Mouse (Mus musculus): ENCODE data around the gene Hist1h1b. TPM values are rescaled to one million over a fixed set of nuclear protein-coding genes. Genes with fewer than 3 reads are reported as not detected.
"Not testable (repeated sequence)": the region's sequence is repeated elsewhere in the genome, so short reads cannot be mapped to it uniquely, and the experiment has no call there.

Gene Hist1h1b
- polyA plus RNA-seq, 1 experiment: 1.6 TPM

DNA sequence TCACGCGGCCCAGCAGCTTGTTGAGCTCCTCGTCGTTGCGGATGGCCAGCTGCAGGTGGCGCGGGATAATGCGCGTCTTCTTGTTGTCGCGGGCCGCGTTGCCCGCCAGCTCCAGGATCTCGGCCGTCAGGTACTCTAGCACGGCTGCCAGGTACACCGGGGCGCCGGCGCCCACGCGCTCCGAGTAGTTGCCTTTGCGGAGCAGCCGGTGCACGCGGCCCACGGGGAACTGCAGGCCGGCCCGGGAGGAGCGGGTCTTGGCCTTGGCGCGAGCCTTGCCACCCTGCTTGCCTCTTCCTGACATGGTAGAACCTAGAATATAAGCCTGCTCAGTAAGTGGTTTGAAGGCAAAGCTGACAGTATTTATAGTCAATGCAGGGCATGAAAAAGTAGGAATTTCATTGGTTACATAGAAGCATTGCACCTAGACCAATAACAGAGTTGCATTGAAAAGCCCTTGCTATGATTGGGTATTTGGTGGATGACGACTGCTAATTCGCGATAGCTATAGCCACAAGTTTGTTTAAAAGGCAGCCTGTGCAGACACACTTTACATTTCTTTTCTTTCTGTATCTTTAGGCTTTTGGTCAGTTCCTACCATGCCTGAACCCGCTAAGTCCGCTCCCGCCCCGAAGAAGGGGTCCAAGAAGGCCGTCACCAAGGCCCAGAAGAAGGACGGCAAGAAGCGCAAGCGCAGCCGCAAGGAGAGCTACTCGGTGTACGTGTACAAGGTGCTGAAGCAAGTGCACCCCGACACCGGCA lies 26.7 kb downstream of the Hist1h1b start, which contains the start of the genes Hist1h2ak and Hist1h2bn:
Gene Hist1h2ak, minus strand, starts transcription at position 304 of the 762 bp plus-strand sequence.
Gene Hist1h2bn, plus strand, starts transcription at position 600 of the 762 bp plus-strand sequence.
- Histone ChIP-seq H3K4me3 (ENCODE audit: insufficient read depth, poor library complexity, severe bottlenecking) (peak within 1 kb of the TSS; percentile 25), H3ac (ENCODE audit: control insufficient read depth, insufficient read length, low read depth) (peak within 1 kb of the TSS; percentile 61), H3K79me2 (ENCODE audit: control insufficient read depth, insufficient read depth) (peaks cover 13% of the 10 kb centered on the region)
- H3K79me3 ChIP-seq (ENCODE audit: low read depth); H3K36me3 ChIP-seq (ENCODE audit: control insufficient read depth, insufficient read depth); H3K27me3 ChIP-seq (ENCODE audit: control insufficient read depth, insufficient read depth, insufficient read length): not testable (repeated sequence)
- peak; percentile 29 for TF ChIP-seq CEBPB (IDR thresholded peaks at IDR 0.05; ENCODE audit: low read depth)

DNA sequence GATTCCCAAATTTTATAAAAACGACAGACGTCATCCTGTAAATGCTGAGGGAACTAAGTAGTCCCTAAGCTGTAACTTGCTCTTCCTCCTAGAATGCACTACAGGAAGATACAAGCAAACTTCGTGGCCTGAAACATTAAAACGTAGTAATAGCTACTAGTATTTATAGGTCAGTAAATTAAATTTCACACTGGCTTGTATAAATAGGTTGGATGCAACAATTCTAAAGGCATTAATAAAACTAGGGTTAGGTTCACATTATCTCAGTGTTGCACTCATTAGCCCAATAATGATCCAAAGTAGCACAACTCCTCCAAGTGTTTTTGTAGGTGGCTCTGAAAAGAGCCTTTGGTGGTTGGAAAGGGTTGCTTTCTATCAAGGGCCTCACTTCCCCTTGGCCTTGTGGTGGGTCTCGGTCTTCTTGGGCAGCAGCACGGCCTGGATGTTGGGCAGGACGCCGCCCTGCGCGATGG lies 27.3 kb downstream of the Hist1h1b start:
- TF ChIP-seq USF1 (IDR thresholded peaks at IDR 0.05; ENCODE audit: low read depth): peak; percentile 4
- TF ChIP-seq FOSL1 (IDR thresholded peaks at IDR 0.05; ENCODE audit: insufficient read depth, low read length, poor library complexity, severe bottlenecking): no peak
- no peak for TF ChIP-seq CTCF (IDR thresholded peaks at IDR 0.05; ENCODE audit: control insufficient read depth, insufficient read depth, insufficient read length)
- no peak for TF ChIP-seq CEBPB (IDR thresholded peaks at IDR 0.05; ENCODE audit: low read depth)
- peaks cover 19% of the 10 kb centered on the region for H3K79me2 ChIP-seq (ENCODE audit: control insufficient read depth, insufficient read depth)
- peaks cover 8% of the 10 kb centered on the region for H3K79me3 ChIP-seq (ENCODE audit: low read depth)
- peak overlapping the region; percentile 61 for H3ac ChIP-seq (ENCODE audit: control insufficient read depth, insufficient read length, low read depth)
- peak overlapping the region; percentile 16 for H3K4me3 ChIP-seq (ENCODE audit: insufficient read depth, poor library complexity, severe bottlenecking)
- no peaks in the 10 kb centered on the region for H3K36me3 ChIP-seq (ENCODE audit: control insufficient read depth, insufficient read depth)
- no peaks in the 10 kb centered on the region for H3K27me3 ChIP-seq (ENCODE audit: control insufficient read depth, insufficient read depth, insufficient read length)

DNA sequence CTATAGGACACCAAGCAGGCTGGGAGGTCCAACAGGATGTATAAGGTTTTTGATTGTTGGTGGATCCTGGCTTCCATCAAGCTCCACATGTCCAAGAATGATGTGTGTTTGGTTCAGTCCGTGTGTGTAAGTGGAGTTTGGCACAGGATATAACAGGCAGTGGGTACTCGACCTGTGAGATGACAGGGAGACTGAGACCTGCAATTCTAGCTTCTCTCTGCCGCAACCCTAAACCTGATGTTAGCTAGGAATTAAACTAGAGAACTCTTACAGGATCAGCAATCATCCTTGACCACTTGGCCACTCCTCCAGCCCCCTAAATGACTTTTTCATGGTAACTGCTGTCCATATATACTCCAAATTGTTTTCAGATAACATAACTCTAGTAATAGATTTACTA lies 28.1 kb downstream of the Hist1h1b start:
- peak overlapping the region; percentile 8 for H3ac ChIP-seq (ENCODE audit: control insufficient read depth, insufficient read length, low read depth)
- H3K36me3 ChIP-seq (ENCODE audit: control insufficient read depth, insufficient read depth): peaks cover 2% of the 10 kb centered on the region
- H3K4me3 ChIP-seq (ENCODE audit: insufficient read depth, poor library complexity, severe bottlenecking): no peak overlapping the region
- peaks cover 9% of the 10 kb centered on the region for H3K79me3 ChIP-seq (ENCODE audit: low read depth)
- H3K27me3 ChIP-seq (ENCODE audit: control insufficient read depth, insufficient read depth, insufficient read length): no peaks in the 10 kb centered on the region
- TF ChIP-seq USF1 (IDR thresholded peaks at IDR 0.05; ENCODE audit: low read depth) (no peak), FOSL1 (IDR thresholded peaks at IDR 0.05; ENCODE audit: insufficient read depth, low read length, poor library complexity, severe bottlenecking) (no peak), MAX (IDR thresholded peaks at IDR 0.05) (no peak), MYOD1 (IDR thresholded peaks at IDR 0.05; ENCODE audit: control insufficient read depth, insufficient read length, low read depth) (no peak), CTCF (IDR thresholded peaks at IDR 0.05; ENCODE audit: control insufficient read depth, insufficient read depth, insufficient read length) (no peak), CEBPB (IDR thresholded peaks at IDR 0.05; ENCODE audit: low read depth) (no peak), MYOG (IDR thresholded peaks at IDR 0.05; ENCODE audit: control insufficient read depth, extremely low read depth, insufficient read length) (no peak)
- peaks cover 23% of the 10 kb centered on the region for H3K79me2 ChIP-seq (ENCODE audit: control insufficient read depth, insufficient read depth)

DNA sequence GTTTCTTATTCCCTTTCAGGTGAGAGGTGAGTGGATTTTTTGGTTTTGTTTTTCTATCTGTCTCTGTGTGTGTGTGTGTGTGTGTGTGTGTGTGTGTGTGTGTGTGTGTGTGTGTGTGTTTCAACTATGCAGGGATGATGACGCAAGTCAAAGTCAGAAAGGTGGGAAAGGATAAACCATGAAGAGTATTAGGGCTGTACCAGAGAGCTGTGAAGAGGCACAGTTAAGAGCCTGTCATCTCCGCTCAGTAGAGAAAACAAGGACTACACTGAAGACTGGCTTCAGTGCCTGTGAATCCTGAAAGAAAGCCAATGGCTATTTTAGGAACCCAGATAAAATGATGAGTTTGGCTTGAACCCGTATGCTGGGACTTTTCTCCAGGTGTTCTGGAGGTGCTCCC lies 28.6 kb downstream of the Hist1h1b start:
- TF ChIP-seq MAX (IDR thresholded peaks at IDR 0.05) (no peak), CEBPB (IDR thresholded peaks at IDR 0.05; ENCODE audit: low read depth) (peak; percentile 33)
- peaks cover 28% of the 10 kb centered on the region for H3K79me2 ChIP-seq (ENCODE audit: control insufficient read depth, insufficient read depth)
- H3ac ChIP-seq (ENCODE audit: control insufficient read depth, insufficient read length, low read depth): no peak overlapping the region
- H3K27me3 ChIP-seq (ENCODE audit: control insufficient read depth, insufficient read depth, insufficient read length): no peaks in the 10 kb centered on the region
- H3K4me3 ChIP-seq (ENCODE audit: insufficient read depth, poor library complexity, severe bottlenecking): no peak overlapping the region
- H3K36me3 ChIP-seq (ENCODE audit: control insufficient read depth, insufficient read depth): peaks cover 3% of the 10 kb centered on the region
- peaks cover 9% of the 10 kb centered on the region for H3K79me3 ChIP-seq (ENCODE audit: low read depth)

DNA sequence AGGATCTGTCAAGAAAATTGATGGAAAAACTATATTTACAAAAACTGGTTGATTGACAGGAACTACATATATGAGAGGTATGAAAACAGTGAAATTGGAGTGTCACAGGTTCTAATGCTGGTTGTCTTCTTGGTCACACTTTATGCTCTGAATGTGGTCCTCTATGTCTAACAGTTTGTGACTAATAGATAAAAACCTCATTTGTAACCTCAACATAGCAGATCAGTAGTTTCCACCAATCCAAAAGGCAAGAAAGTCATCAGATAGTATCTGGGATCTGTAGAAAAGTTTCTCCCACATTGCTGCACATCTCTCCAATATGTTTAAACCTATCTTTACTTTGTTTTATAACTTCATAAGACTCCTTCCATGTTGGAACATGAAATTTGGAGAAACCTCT lies 29.0 kb downstream of the Hist1h1b start:
- TF ChIP-seq CEBPB (IDR thresholded peaks at IDR 0.05; ENCODE audit: low read depth) (no peak), MYOD1 (IDR thresholded peaks at IDR 0.05; ENCODE audit: control insufficient read depth, insufficient read length, low read depth) (no peak), CTCF (IDR thresholded peaks at IDR 0.05; ENCODE audit: control insufficient read depth, insufficient read depth, insufficient read length) (no peak), FOSL1 (IDR thresholded peaks at IDR 0.05; ENCODE audit: insufficient read depth, low read length, poor library complexity, severe bottlenecking) (no peak), MAX (IDR thresholded peaks at IDR 0.05) (no peak), USF1 (IDR thresholded peaks at IDR 0.05; ENCODE audit: low read depth) (no peak), MYOG (IDR thresholded peaks at IDR 0.05; ENCODE audit: control insufficient read depth, extremely low read depth, insufficient read length) (no peak)
- Histone ChIP-seq H3K79me3 (ENCODE audit: low read depth) (peaks cover 9% of the 10 kb centered on the region), H3K36me3 (ENCODE audit: control insufficient read depth, insufficient read depth) (peaks cover 3% of the 10 kb centered on the region), H3K4me3 (ENCODE audit: insufficient read depth, poor library complexity, severe bottlenecking) (no peak overlapping the region), H3K27me3 (ENCODE audit: control insufficient read depth, insufficient read depth, insufficient read length) (no peaks in the 10 kb centered on the region), H3ac (ENCODE audit: control insufficient read depth, insufficient read length, low read depth) (no peak overlapping the region), H3K79me2 (ENCODE audit: control insufficient read depth, insufficient read depth) (peaks cover 28% of the 10 kb centered on the region)

DNA sequence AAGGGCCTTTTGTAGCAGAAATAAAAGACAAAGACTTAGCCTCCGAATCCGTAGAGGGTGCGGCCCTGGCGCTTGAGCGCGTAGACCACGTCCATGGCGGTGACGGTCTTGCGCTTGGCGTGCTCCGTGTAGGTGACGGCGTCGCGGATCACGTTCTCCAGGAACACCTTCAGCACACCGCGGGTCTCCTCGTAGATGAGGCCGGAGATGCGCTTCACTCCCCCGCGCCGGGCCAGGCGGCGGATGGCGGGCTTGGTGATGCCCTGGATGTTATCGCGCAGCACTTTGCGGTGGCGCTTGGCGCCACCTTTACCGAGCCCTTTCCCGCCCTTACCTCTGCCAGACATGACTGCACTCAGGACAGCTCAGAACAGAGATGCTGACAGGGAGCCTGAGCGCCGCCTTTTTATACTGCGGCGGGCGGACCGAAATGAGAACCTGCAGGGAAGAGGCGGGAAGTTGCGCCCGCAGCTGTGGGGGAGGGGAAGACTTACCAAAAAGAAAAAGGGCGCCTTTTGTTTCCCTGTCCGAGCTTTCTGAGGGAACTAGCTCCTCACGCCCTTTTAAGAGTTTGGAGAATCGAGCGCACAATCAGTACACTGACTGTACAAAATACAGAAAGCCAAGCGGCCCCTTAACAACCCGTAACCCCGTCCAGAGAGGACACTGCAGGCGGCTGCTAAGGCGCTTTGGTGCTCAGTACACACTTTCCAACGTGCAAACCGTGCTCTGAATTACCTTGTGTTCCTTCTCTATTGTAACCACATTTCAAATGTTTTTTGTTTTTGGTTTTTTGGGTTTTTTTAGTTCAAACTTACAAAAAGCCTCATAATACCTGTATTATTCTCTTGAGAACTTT lies 30.0 kb downstream of the Hist1h1b start, which contains the start of gene Hist1h4k:
Gene Hist1h4k, minus strand, starts transcription at position 347 of the 859 bp plus-strand sequence.
- peak within 1 kb of the TSS; percentile 31 for H3K4me3 ChIP-seq (ENCODE audit: insufficient read depth, poor library complexity, severe bottlenecking)
- not testable (repeated sequence) for H3K27me3 ChIP-seq (ENCODE audit: control insufficient read depth, insufficient read depth, insufficient read length); H3K79me3 ChIP-seq (ENCODE audit: low read depth); H3K36me3 ChIP-seq (ENCODE audit: control insufficient read depth, insufficient read depth)
- peak; percentile 18 for TF ChIP-seq CEBPB (IDR thresholded peaks at IDR 0.05; ENCODE audit: low read depth)
- peak within 1 kb of the TSS; percentile 82 for H3ac ChIP-seq (ENCODE audit: control insufficient read depth, insufficient read length, low read depth)
- peaks cover 28% of the 10 kb centered on the region for H3K79me2 ChIP-seq (ENCODE audit: control insufficient read depth, insufficient read depth)

Measured in C2C12 (cell line).